Mouse (Mus musculus): Measurements from ENCODE around the gene Eprs.

- no peak for TF ChIP-seq CTCF (IDR thresholded peaks at IDR 0.05; ENCODE audit: insufficient read depth, low read length)
- no peak for TF ChIP-seq POLR2A (IDR thresholded peaks at IDR 0.05; ENCODE audit: borderline replicate concordance, extremely low read depth, low read depth, low read length)
Observed at GRCm38 (mm10) chr1:185472025-185472720, 109.3 kb downstream of the Eprs start.

Data from lung, adult 2 months (tissue).